Mouse (Mus musculus) lung, adult 2 months (tissue): ENCODE results near the gene Mical3.

Source experiments
- CTCF ChIP-seq: fragments of 200-500 bp; IDR thresholded peaks from 2 replicates; pipeline ENCODE4 v1.5.1; 2011; ENCODE audit warnings: mild to moderate bottlenecking, low read length, control low read depth; ENCODE audit not compliant: insufficient read depth
- POLR2A ChIP-seq: fragments of 200-500 bp; IDR thresholded peaks from 2 replicates; pipeline ENCODE4 v1.6.1; 2011; ENCODE audit warnings: low read depth, mild to moderate bottlenecking, control low read depth, low read length, borderline replicate concordance; ENCODE audit errors: extremely low read depth

DNA sequence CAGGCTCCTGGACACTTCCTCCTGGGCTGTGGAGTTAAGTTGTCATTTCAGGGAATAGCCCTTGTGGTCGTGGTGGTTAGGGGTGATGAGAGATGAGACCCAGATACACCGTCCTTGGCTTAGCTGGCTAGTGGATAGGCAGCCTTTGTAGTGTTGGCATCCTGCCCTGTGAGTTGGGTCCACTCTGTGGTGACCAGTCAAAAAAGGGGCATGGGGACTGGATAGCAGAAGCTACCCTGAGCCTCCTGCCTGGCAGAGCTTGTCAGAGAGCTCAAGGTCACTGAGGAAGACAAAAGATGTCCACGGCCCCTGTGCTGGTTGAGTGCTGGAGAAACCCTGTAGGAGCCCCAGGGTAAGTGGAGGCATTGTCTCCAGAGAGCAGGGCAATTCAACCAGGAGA is 3.1 kb downstream of the Mical3 start:
- TF ChIP-seq CTCF (no peak), POLR2A (no peak)
